Mouse (Mus musculus): ENCODE measurements around the gene Usp28. TPM values are rescaled to one million over a fixed set of nuclear protein-coding genes. Genes with fewer than 3 reads are reported as not detected.

The Usp28 gene
- polyA plus RNA-seq, 1 experiment from 2014 or later: 12.1 TPM

DNA sequence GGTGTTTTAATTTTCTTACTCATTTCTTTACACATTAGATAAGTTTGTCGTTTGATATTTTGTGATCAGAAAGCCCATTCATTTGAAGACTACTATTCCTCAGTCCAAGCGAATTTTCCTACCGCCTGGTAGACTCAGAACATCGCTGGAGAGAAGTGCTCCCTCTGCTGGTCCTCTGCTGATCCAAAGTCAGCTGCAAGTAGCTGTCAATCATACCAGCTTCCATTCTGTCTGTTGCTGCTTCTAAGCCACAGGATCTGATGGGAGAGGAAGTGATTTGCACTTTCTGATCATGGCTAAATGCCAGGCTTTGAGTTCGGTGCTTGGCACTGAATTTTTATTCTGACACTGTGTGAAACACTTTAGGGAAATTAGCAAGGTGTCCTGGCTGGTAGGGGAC is 66.2 kb downstream of the Usp28 start:
- Histone ChIP-seq H3K4me2 (ENCODE audit: low read length) (no peak overlapping the region), H3K9ac (ENCODE audit: low read depth, low read length) (no peak overlapping the region), H3K36me3 (ENCODE audit: insufficient read depth, low read length) (no peaks in the 10 kb centered on the region), H3K4me1 (replicated peaks; ENCODE audit: insufficient read depth, low read length) (peaks cover 4% of the 10 kb centered on the region; the same call in 1 of the 2 replicates), H3K27ac (no peak overlapping the region), H3K4me3 (replicated peaks; ENCODE audit: low read depth, low read length) (no peak overlapping the region), H3K9me3 (replicated peaks; ENCODE audit: low read length) (no peaks in the 10 kb centered on the region), H3K27me3 (ENCODE audit: insufficient read depth, low read length) (no peaks in the 10 kb centered on the region)
- TF ChIP-seq CTCF (IDR thresholded peaks at IDR 0.05; ENCODE audit: low read depth): peak; percentile 82
- 15% methylated on average over 5 of the region's 5 CpGs for WGBS
- ATAC-seq (replicated peaks; ENCODE audit: low FRiP score, low read depth) (no peak), DNase-seq (ENCODE audit: low spot score) (peak; percentile 72)

- Histone ChIP-seq H3K4me2 (ENCODE audit: low read length) (no peak overlapping the region), H3K27ac (no peak overlapping the region), H3K9me3 (replicated peaks; ENCODE audit: low read length) (no peaks in the 10 kb centered on the region), H3K9ac (ENCODE audit: low read depth, low read length) (no peak overlapping the region), H3K4me3 (replicated peaks; ENCODE audit: low read depth, low read length) (no peak overlapping the region), H3K27me3 (ENCODE audit: insufficient read depth, low read length) (no peaks in the 10 kb centered on the region), H3K36me3 (ENCODE audit: insufficient read depth, low read length) (0 out of 2 replicates have a peak, but pooled peaks cover 4% of the 10 kb centered on the region), H3K4me1 (replicated peaks; ENCODE audit: insufficient read depth, low read length) (peaks cover 8% of the 10 kb centered on the region; the same call in 1 of the 2 replicates)
- TF ChIP-seq CTCF (IDR thresholded peaks at IDR 0.05; ENCODE audit: low read depth): no peak
- ATAC-seq (replicated peaks; ENCODE audit: low FRiP score, low read depth) (no peak), DNase-seq (ENCODE audit: low spot score) (no peak)
- 69% methylated on average over 3 of the region's 3 CpGs for WGBS
These were observed 68.9 kb downstream of the Usp28 start for GRCm38 (mm10) chr9:49054028-49054427.

DNA sequence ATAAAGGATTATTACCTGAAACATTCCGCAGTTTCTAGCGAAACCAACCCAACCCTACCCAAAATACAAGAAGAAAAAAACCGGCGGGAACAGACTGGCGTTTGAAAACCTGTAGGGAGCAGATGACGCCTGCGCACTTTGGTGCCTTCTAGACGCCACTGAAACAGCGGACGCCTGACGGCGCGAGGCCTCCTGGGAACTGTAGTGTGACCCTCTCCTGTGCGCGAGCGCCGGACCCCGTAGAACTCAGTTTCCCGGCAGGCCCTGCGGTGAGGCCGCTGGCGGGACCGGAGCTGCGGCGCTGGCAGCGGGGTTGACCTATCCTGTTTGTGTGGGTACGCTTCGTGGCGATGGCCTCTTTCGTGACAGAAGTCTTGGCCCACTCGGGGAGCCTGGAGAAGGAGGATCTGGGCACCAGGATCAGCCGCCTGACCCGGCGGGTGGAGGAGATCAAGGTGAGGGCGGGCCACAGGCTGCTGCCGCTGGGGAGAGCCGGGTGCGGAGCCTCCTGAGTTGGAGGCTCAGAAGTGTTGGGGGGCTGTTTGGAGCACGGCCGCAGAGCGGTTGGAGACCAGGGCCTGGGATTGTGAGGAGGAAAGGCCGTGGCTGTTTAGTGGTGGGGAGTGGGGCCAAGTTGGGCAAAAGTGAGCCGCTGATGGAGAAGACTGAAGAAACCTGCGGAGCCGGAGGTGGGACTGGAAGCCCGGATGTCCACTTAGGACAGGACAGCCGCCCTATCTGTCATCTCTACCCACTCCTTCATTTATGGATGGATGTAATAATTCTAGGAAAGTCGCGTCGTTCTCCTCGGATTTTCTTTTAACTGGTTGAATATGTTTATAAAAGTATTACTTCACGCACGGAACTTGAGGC is 70.4 kb downstream of the Usp28 start, which contains the start of gene Zw10:
Gene Zw10 (plus strand): TSS at position 281 of the 873 bp plus-strand sequence.
- H3K36me3 ChIP-seq (ENCODE audit: insufficient read depth, low read length): peaks cover 8% of the 10 kb centered on the region; the same call in 1 of the 2 replicates
- H3K4me3 ChIP-seq (replicated peaks; ENCODE audit: low read depth, low read length): peak within 1 kb of the TSS; percentile 83
- TF ChIP-seq CTCF (IDR thresholded peaks at IDR 0.05; ENCODE audit: low read depth): no peak
- DNase-seq (ENCODE audit: low spot score) (peak; percentile 98), ATAC-seq (replicated peaks; ENCODE audit: low FRiP score, low read depth) (peak; percentile 96)
- peak within 1 kb of the TSS; percentile 72 for H3K4me2 ChIP-seq (ENCODE audit: low read length)
- peaks cover 8% of the 10 kb centered on the region; the same call in 1 of the 2 replicates for H3K4me1 ChIP-seq (replicated peaks; ENCODE audit: insufficient read depth, low read length)
- 0 out of 2 replicates have a peak within 1 kb of the TSS, but pooled peaks have one; percentile 31 for H3K27ac ChIP-seq
- no peaks in the 10 kb centered on the region for H3K27me3 ChIP-seq (ENCODE audit: insufficient read depth, low read length)
- under 1% methylated on average over 53 of the region's 53 CpGs for WGBS
- no peaks in the 10 kb centered on the region for H3K9me3 ChIP-seq (replicated peaks; ENCODE audit: low read length)
- H3K9ac ChIP-seq (ENCODE audit: low read depth, low read length): peak within 1 kb of the TSS; percentile 81

DNA sequence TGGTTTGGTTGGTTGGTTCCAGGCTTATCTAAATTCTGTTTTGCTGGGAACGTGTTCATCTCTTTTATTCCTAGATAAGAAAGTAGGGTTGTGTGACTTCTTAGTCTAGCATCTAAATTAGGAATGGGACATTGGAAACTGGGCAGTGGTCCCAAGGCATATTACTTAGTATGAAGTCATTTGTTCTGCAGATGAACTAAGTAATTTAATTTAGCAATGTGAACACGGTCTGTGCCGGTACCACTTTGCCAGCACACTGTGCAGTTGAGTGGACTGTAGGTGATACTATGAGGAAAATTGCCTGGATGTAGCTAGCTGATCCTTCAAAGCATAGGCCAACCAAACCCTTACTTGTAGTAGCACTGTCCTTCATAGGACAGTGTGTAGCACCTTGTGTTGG is 91.7 kb downstream of the Usp28 start:
- no peak overlapping the region for H3K4me2 ChIP-seq (ENCODE audit: low read length)
- no peak for TF ChIP-seq CTCF (IDR thresholded peaks at IDR 0.05; ENCODE audit: low read depth)
- ATAC-seq (replicated peaks; ENCODE audit: low FRiP score, low read depth): no peak
- WGBS: 91% methylated on average over 3 of the region's 3 CpGs
- no peaks in the 10 kb centered on the region for H3K27me3 ChIP-seq (ENCODE audit: insufficient read depth, low read length)
- H3K9ac ChIP-seq (ENCODE audit: low read depth, low read length): no peak overlapping the region
- H3K36me3 ChIP-seq (ENCODE audit: insufficient read depth, low read length): peaks cover 40% of the 10 kb centered on the region
- no peaks in the 10 kb centered on the region for H3K4me1 ChIP-seq (replicated peaks; ENCODE audit: insufficient read depth, low read length)
- no peaks in the 10 kb centered on the region for H3K9me3 ChIP-seq (replicated peaks; ENCODE audit: low read length)
- H3K27ac ChIP-seq: no peak overlapping the region
- H3K4me3 ChIP-seq (replicated peaks; ENCODE audit: low read depth, low read length): no peak overlapping the region
- DNase-seq (ENCODE audit: low spot score): no peak

DNA sequence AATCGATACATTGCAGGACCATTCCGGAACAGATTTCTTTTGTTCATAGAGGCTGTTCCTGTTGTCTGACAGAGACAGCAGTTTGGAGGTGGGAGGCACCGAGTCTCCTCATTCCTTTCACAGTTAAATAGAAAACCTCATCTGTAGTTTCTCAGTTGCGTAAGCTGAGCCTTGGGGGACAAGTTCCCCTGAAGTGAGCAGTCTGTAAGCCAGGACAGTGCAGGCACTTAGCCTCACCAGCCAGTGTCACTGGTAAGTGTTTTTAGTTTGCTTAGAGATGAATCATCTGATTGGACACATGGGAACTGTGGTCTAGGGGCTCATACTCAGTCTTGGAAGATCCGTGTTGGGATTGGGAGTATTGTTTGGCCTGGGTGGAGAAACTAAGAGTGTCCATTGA is 95.9 kb downstream of the Usp28 start, which contains the start of gene Tmprss5:
Gene Tmprss5 (plus strand): TSS at position 154 of the 400 bp plus-strand sequence.
- no peak within 1 kb of the TSS for H3K27ac ChIP-seq
- H3K9ac ChIP-seq (ENCODE audit: low read depth, low read length): no peak within 1 kb of the TSS
- ATAC-seq (replicated peaks; ENCODE audit: low FRiP score, low read depth) (no peak), DNase-seq (ENCODE audit: low spot score) (peak; percentile 21)
- no peaks in the 10 kb centered on the region for H3K4me1 ChIP-seq (replicated peaks; ENCODE audit: insufficient read depth, low read length)
- no peaks in the 10 kb centered on the region for H3K27me3 ChIP-seq (ENCODE audit: insufficient read depth, low read length)
- WGBS: 50% methylated on average over 5 of the region's 5 CpGs
- H3K9me3 ChIP-seq (replicated peaks; ENCODE audit: low read length): no peaks in the 10 kb centered on the region
- no peak within 1 kb of the TSS for H3K4me2 ChIP-seq (ENCODE audit: low read length)
- no peak for TF ChIP-seq CTCF (IDR thresholded peaks at IDR 0.05; ENCODE audit: low read depth)
- H3K36me3 ChIP-seq (ENCODE audit: insufficient read depth, low read length): peaks cover 16% of the 10 kb centered on the region
- H3K4me3 ChIP-seq (replicated peaks; ENCODE audit: low read depth, low read length): no peak within 1 kb of the TSS

DNA sequence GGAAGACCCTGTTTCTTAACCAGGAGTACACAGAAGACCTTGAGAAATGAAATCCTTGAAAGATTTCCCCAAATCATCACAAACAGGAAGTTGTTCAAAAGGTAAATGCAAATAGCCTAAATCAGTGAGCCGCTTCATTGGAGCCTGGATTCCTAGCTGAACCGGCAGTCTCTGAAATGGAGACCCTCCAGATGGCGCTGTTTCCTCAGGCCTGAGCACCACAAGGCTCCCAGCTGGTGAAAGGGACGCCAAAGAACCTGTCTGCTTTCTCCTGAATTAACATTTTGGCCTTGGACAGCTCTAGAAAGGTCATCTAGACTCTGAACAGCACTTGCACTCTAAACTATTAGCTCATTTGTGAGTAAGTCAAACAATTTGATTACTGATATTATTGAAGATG is 96.4 kb downstream of the Usp28 start:
- no peak for ATAC-seq (replicated peaks; ENCODE audit: low FRiP score, low read depth)
- Histone ChIP-seq H3K4me3 (replicated peaks; ENCODE audit: low read depth, low read length) (no peak overlapping the region), H3K36me3 (ENCODE audit: insufficient read depth, low read length) (peaks cover 16% of the 10 kb centered on the region), H3K4me2 (ENCODE audit: low read length) (no peak overlapping the region), H3K9ac (ENCODE audit: low read depth, low read length) (no peak overlapping the region), H3K27me3 (ENCODE audit: insufficient read depth, low read length) (no peaks in the 10 kb centered on the region), H3K9me3 (replicated peaks; ENCODE audit: low read length) (no peaks in the 10 kb centered on the region), H3K27ac (no peak overlapping the region), H3K4me1 (replicated peaks; ENCODE audit: insufficient read depth, low read length) (no peaks in the 10 kb centered on the region)
- DNase-seq (ENCODE audit: low spot score): peak; percentile 89
- peak; percentile 94 for TF ChIP-seq CTCF (IDR thresholded peaks at IDR 0.05; ENCODE audit: low read depth)
- 10% methylated on average over 4 of the region's 4 CpGs for WGBS

All from kidney, postnatal 0 days (tissue).